Mouse (Mus musculus) kidney, postnatal 4 days (tissue): ENCODE data around the gene Pik3cd.
"Not testable (repeated sequence)": the region's sequence is repeated elsewhere in the genome, so short reads cannot be mapped to it uniquely, and the experiment has no call there.

Source experiments
- DNase-seq, 2 experiments: peaks; one replicate each; pipeline ENCODE4 v3.0.0; 2021; ENCODE audit warnings: mixed read lengths in 2 of 2

Pik3cd gene

GRCm38 (mm10) chr4:149702210-149702979, at the start of gene Pik3cd:
Gene Pik3cd (minus strand): TSS chr4:149702571.
- DNase-seq, result no peak

GRCm38 (mm10) chr4:149750671-149751070, 48.3 kb upstream of the Pik3cd start:
- no peak for DNase-seq

- DNase-seq, result not testable (repeated sequence)
Observed at GRCm38 (mm10) chr4:149749663-149750015, 47.3 kb upstream of the Pik3cd start.

GRCm38 (mm10) chr4:149749003-149749662, 46.8 kb upstream of the Pik3cd start:
- DNase-seq, result no peak

- DNase-seq, result peak in 1 of 2 experiments; percentile 30
Observed at GRCm38 (mm10) chr4:149744119-149744518, 41.7 kb upstream of the Pik3cd start.

GRCm38 (mm10) chr4:149742011-149742530, 39.7 kb upstream of the Pik3cd start:
- DNase-seq, result no peak

- DNase-seq, result peak in 1 of 2 experiments; percentile 21
Observed at GRCm38 (mm10) chr4:149740301-149740700, 37.9 kb upstream of the Pik3cd start.

GRCm38 (mm10) chr4:149739478-149739877, 37.1 kb upstream of the Pik3cd start:
- DNase-seq, result no peak

GRCm38 (mm10) chr4:149737383-149738324, 35.3 kb upstream of the Pik3cd start, which contains the start of gene Tmem201:
Gene Tmem201 (minus strand): TSS chr4:149738044.
- peak; percentile 98 for DNase-seq

- DNase-seq, result peak; percentile 39 to 53
Observed at GRCm38 (mm10) chr4:149736581-149736980, 34.2 kb upstream of the Pik3cd start.

- DNase-seq, result no peak
Observed at GRCm38 (mm10) chr4:149735624-149736250, 33.4 kb upstream of the Pik3cd start.

- no peak for DNase-seq
Observed at GRCm38 (mm10) chr4:149734730-149735475, 32.5 kb upstream of the Pik3cd start.

- DNase-seq, result no peak
Observed at GRCm38 (mm10) chr4:149734246-149734645, 31.9 kb upstream of the Pik3cd start.

- DNase-seq, result peak in 1 of 2 experiments; percentile 35
Observed at GRCm38 (mm10) chr4:149733748-149734147, 31.4 kb upstream of the Pik3cd start.

- peak; percentile 46 to 65 for DNase-seq
Observed at GRCm38 (mm10) chr4:149732800-149733199, 30.4 kb upstream of the Pik3cd start.

- no peak for DNase-seq
Observed at GRCm38 (mm10) chr4:149732313-149732712, 29.9 kb upstream of the Pik3cd start.

- DNase-seq, result no peak
Observed at GRCm38 (mm10) chr4:149730827-149731226, 28.5 kb upstream of the Pik3cd start.

- no peak for DNase-seq
Observed at GRCm38 (mm10) chr4:149728810-149729209, 26.4 kb upstream of the Pik3cd start.

- no peak for DNase-seq
Observed at GRCm38 (mm10) chr4:149727636-149728035, 25.3 kb upstream of the Pik3cd start.

GRCm38 (mm10) chr4:149725661-149726350, 23.4 kb upstream of the Pik3cd start:
- DNase-seq, result peak; percentile 92 to 93
